Mouse (Mus musculus): Measurements from ENCODE around the gene Scgb1b18. TPM values are rescaled to one million over a fixed set of nuclear protein-coding genes. Genes with fewer than 3 reads are reported as not detected.
"Not testable (repeated sequence)": the region's sequence is repeated elsewhere in the genome, so short reads cannot be mapped to it uniquely, and the experiment has no call there.

The Scgb1b18 gene
- not detected in 2 replicates for polyA plus RNA-seq (2014; fragmentation: Nextera tagmentation; extraction: Ambion mirVana)

DNA sequence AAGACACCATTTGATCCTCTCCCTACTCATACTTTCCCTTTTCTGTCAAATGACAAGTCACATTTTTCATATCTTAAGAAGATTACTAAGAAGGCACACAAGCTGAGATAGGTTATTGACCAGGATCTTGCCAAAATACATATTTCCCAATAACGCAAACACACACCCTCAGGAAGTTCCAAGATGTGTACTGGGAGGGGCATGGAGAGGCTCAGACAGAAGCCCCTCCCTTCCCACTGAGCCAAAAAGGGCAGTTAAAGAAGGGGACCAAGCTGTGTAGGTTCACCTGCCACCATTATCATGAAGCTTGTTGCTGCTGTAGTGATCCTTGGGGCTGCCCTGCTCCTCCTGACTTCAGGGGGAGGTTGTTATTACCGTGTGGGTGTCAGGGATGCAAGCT is at the start of gene Scgb1b18:
Gene Scgb1b18 (plus strand): TSS at position 301 of the 400 bp plus-strand sequence.
- H3K4me3 ChIP-seq (ENCODE audit: low read depth, low read length); DNase-seq (ENCODE audit: low spot score); H3K36me3 ChIP-seq (ENCODE audit: control insufficient read depth, insufficient read depth, low read length); H3K27me3 ChIP-seq (replicated peaks; ENCODE audit: control insufficient read depth, insufficient read depth, low read length); H3K4me1 ChIP-seq (replicated peaks; ENCODE audit: control insufficient read depth, insufficient read depth, low read length); H3K9me3 ChIP-seq (ENCODE audit: control insufficient read depth, low read length); H3K4me2 ChIP-seq; ATAC-seq (replicated peaks; ENCODE audit: low FRiP score); H3K27ac ChIP-seq (ENCODE audit: low read depth, low read length); H3K9ac ChIP-seq (ENCODE audit: low read depth, low read length): not testable (repeated sequence)
- no CpG with 5 or more reads among the region's 2 CpGs for WGBS

DNA sequence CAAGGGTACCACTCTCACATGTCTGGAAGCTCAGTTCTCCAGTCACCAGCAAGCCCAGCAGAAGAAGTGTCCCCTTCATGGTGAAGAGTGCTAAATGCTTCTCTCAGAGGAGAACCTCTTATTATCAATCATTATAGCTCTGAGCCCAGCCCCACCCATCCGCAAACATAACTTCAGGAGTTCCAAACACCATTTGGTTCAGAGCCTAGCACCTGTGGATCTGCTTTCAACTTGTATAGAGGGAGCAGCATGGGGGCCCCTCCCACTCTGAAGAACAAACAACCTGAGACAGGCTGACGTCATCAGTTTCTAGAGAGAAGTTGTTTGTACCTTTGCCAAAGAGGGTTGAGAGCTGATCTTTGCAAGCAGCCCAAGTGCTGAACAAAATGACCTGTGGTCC is 11.6 kb upstream of the Scgb1b18 start, which contains the start of gene Scgb2b18:
Gene Scgb2b18 (minus strand): TSS at position 101 of the 400 bp plus-strand sequence.
- DNase-seq (ENCODE audit: low spot score); ATAC-seq (replicated peaks; ENCODE audit: low FRiP score): not testable (repeated sequence)
- WGBS: 72% methylated on average over 2 of the region's 2 CpGs

More for the DNA sequence above, 11.6 kb upstream of the Scgb1b18 start, which contains the start of gene Scgb2b18:
- not testable (repeated sequence) for H3K9me3 ChIP-seq (ENCODE audit: control insufficient read depth, low read length); H3K4me3 ChIP-seq (ENCODE audit: low read depth, low read length); H3K9ac ChIP-seq (ENCODE audit: low read depth, low read length); H3K4me1 ChIP-seq (replicated peaks; ENCODE audit: control insufficient read depth, insufficient read depth, low read length); H3K27ac ChIP-seq (ENCODE audit: low read depth, low read length); H3K4me2 ChIP-seq; H3K27me3 ChIP-seq (replicated peaks; ENCODE audit: control insufficient read depth, insufficient read depth, low read length); H3K36me3 ChIP-seq (ENCODE audit: control insufficient read depth, insufficient read depth, low read length)

Other genes with a start within 250 kb of the Scgb1b18 start
- not detected in 2 replicates for gene Scgb2b17, start 129.0 kb upstream of the Scgb1b18 start, polyA plus RNA-seq (2014; fragmentation: Nextera tagmentation; extraction: Ambion mirVana)
- not detected in 2 replicates for gene Scgb1b17, start 122.1 kb upstream of the Scgb1b18 start, polyA plus RNA-seq (2014; fragmentation: Nextera tagmentation; extraction: Ambion mirVana)
- not detected in 2 replicates for gene Scgb2b18, start 11.7 kb upstream of the Scgb1b18 start, polyA plus RNA-seq (2014; fragmentation: Nextera tagmentation; extraction: Ambion mirVana)
- gene Scgb2b19, start 94.8 kb downstream of the Scgb1b18 start, polyA plus RNA-seq (2014; fragmentation: Nextera tagmentation; extraction: Ambion mirVana): not detected in 2 replicates
- gene Scgb1b19, start 101.7 kb downstream of the Scgb1b18 start, polyA plus RNA-seq (2014; fragmentation: Nextera tagmentation; extraction: Ambion mirVana): not detected in 2 replicates
- not detected in 2 replicates for gene Scgb2b20, start 180.8 kb downstream of the Scgb1b18 start, polyA plus RNA-seq (2014; fragmentation: Nextera tagmentation; extraction: Ambion mirVana)
- gene Scgb1b20, start 187.7 kb downstream of the Scgb1b18 start, polyA plus RNA-seq (2014; fragmentation: Nextera tagmentation; extraction: Ambion mirVana): not detected in 2 replicates